Mouse (Mus musculus) lung, adult 2 months (tissue): ENCODE measurements around the gene Try4. TPM values are rescaled to one million over a fixed set of nuclear protein-coding genes. Genes with fewer than 3 reads are reported as not detected.
"Not testable (repeated sequence)": the region's sequence is repeated elsewhere in the genome, so short reads cannot be mapped to it uniquely, and the experiment has no call there.

Experiments
- DNase-seq: peaks from one replicate; pipeline ENCODE4 v3.0.0; 2022
- H3K4me1 ChIP-seq: fragments of 200-500 bp; 2 replicates; pipeline ENCODE4 v1.6.1; 2011; ENCODE audit warnings: low read length; ENCODE audit not compliant: control insufficient read depth, insufficient read depth
- H3K4me3 ChIP-seq: fragments of 200-500 bp; replicated peaks from 2 replicates; pipeline ENCODE3; 2011; ENCODE audit warnings: low read depth, mild to moderate bottlenecking, control low read depth, low read length; ENCODE audit errors: extremely low read depth
- CTCF ChIP-seq: fragments of 200-500 bp; IDR thresholded peaks from 2 replicates; pipeline ENCODE4 v1.5.1; 2011; ENCODE audit warnings: mild to moderate bottlenecking, low read length, control low read depth; ENCODE audit not compliant: insufficient read depth
- POLR2A ChIP-seq: fragments of 200-500 bp; IDR thresholded peaks from 2 replicates; pipeline ENCODE4 v1.6.1; 2011; ENCODE audit warnings: low read depth, mild to moderate bottlenecking, control low read depth, low read length, borderline replicate concordance; ENCODE audit errors: extremely low read depth
- WGBS: fragments of 180-500 bp; shearing (Covaris S2); methylation state at CpG from one replicate; pipeline ENCODE4 v1.1.7; 2018; 5-methylcytosine and 5-hydroxymethylcytosine counted together
- polyA plus RNA-seq: library from polyadenylated mRNA; depleted of rRNA; stranded (reverse); fragments of >200 nt; gene quantifications from 2 replicates; pipeline ENCODE4 v1.2.3, GENCODE M21; 2012; rRNA removed

The Try4 gene
- polyA plus RNA-seq, result 0.37 and 14.4 TPM in 2 replicates

- TF ChIP-seq CTCF, result no peak
- no peak for TF ChIP-seq POLR2A
- DNase-seq, result no peak
- WGBS, result 53% methylated on average over 1 of the region's 1 CpGs
- no peaks in the 10 kb centered on the region for H3K4me1 ChIP-seq
- no peak within 1 kb of the TSS for H3K4me3 ChIP-seq
Observed at GRCm38 (mm10) chr6:41301969-41302368, at the start of gene Try4. Try4 (plus strand) TSS chr6:41302269.

DNA sequence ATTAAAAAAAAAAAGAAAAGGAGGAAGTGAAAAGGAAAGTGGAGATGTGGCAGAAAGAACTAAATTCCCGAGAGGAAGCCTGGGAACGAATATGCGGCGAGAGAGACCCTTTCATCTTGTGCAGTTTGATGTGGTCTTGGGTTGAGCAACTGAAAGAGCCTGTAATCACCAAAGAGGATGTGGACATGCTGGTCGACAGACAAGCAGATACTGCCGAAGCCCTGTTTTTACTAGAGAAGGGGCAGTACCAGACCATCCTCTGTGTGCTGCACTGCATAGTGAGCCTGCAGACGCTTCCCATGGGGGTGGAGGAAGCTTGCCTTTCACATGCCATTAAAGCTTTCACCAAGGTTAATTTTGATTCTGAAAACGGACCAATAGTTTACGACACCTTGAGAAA, 48.8 kb upstream of the Try4 start:
- H3K4me3 ChIP-seq, H3K4me1 ChIP-seq, DNase-seq: not testable (repeated sequence)
- 83% methylated on average over 9 of the region's 9 CpGs for WGBS

DNA sequence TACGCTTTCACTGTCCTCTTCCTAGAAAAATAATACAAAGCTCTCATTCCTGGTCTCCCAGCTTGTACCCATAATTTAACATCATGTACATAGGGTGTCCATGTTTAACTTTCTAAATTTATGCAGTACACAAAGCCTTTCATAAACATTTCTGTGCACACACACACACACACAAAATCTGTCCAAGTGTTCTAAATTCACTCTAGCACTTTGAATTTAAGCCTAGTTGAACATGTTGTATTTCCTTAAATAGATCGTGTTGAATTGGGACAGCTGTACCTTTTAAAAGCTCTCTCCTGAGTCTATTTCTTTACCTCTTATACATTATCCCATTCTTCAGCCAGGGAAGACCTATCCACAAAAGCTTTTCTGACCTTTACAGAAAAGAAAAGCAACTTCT, 45.6 kb upstream of the Try4 start:
- 81% methylated on average over 2 of the region's 2 CpGs for WGBS
- no peak for DNase-seq
- no peak for TF ChIP-seq POLR2A
- TF ChIP-seq CTCF, result no peak

GRCm38 (mm10) chr6:41257432-41257831, 44.6 kb upstream of the Try4 start:
- no peak overlapping the region for H3K4me3 ChIP-seq
- no peak for DNase-seq
- no peaks in the 10 kb centered on the region for H3K4me1 ChIP-seq
- WGBS, result 70% methylated on average over 3 of the region's 3 CpGs
- TF ChIP-seq POLR2A (no peak), CTCF (no peak)

More for the DNA sequence above, 45.6 kb upstream of the Try4 start:
- H3K4me1 ChIP-seq, result no peaks in the 10 kb centered on the region
- H3K4me3 ChIP-seq, result no peak overlapping the region

GRCm38 (mm10) chr6:41262796-41263195, 39.3 kb upstream of the Try4 start:
- TF ChIP-seq CTCF (no peak), POLR2A (no peak)
- 31% methylated on average over 3 of the region's 3 CpGs for WGBS
- DNase-seq, result no peak
- Histone ChIP-seq H3K4me3 (no peak overlapping the region), H3K4me1 (no peaks in the 10 kb centered on the region)

GRCm38 (mm10) chr6:41266140-41266539, 35.9 kb upstream of the Try4 start:
- TF ChIP-seq CTCF (no peak), POLR2A (no peak)
- no peak overlapping the region for H3K4me3 ChIP-seq
- no peaks in the 10 kb centered on the region for H3K4me1 ChIP-seq
- no peak for DNase-seq
- WGBS, result 77% methylated on average over 6 of the region's 6 CpGs

DNA sequence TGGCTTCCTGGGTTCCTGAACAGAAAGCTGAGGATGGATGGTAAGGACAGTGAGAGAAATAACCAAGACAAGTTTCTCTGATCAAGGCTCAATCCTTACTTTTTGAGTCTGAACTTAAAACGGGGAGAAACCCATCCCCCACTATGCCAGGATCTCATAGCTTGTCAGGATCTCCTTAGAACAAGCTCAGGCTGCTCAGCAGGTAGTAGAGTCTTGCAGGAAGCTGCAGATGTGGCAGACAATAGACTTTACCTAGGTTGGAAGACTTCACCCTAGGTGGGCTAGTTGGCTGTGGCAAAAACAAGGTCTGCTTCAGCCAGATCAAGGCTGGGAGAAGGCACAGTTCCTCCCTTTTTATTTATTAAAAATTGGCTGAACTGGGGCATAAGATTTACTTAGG, 3.8 kb upstream of the Try4 start:
- Histone ChIP-seq H3K4me3 (no peak overlapping the region), H3K4me1 (no peaks in the 10 kb centered on the region)
- TF ChIP-seq CTCF (no peak), POLR2A (no peak)
- 32% methylated on average over 1 of the region's 1 CpGs for WGBS
- DNase-seq, result no peak

DNA sequence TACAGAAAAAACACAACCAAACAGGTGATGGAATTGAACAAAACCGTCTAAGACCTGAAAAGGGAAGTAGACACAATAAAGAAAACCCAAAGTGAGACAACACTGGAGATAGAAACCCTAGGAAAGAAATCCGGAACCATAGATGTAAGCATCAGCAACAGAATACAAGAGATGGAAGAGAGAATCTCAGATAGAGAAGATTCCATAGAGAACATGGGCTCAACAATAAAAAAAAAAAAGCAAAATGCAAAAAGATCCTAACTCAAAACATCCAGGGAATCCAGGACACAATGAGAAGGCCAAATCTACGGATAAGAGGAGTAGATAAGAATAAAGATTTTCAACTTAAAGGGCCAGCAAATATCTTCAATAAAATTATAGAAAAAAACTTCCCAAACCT, 14.7 kb downstream of the Try4 start, which contains the start of gene Try5:
Gene Try5, minus strand, starts transcription at position 101 of the 400 bp plus-strand sequence.
- not testable (repeated sequence) for H3K4me3 ChIP-seq, H3K4me1 ChIP-seq, DNase-seq
- 50% methylated on average over 3 of the region's 3 CpGs for WGBS

- TF ChIP-seq CTCF, result no peak
- no peak for TF ChIP-seq POLR2A
- Histone ChIP-seq H3K4me1 (no peaks in the 10 kb centered on the region), H3K4me3 (no peak within 1 kb of the TSS)
- no peak for DNase-seq
- 64% methylated on average over 2 of the region's 2 CpGs for WGBS
Observed at GRCm38 (mm10) chr6:41353932-41354331, 51.9 kb downstream of the Try4 start, which contains the start of gene Try10. Try10 (plus strand) TSS chr6:41354105.

Other genes starting within 250 kb of the Try4 start
- 4.7 TPM in 1 of 2 replicates, not detected in the other for gene Try5, start 14.6 kb downstream of the Try4 start, polyA plus RNA-seq
- not detected in 2 replicates for gene Try10, start 51.8 kb downstream of the Try4 start, polyA plus RNA-seq
- gene Prss3, start 75.4 kb downstream of the Try4 start, polyA plus RNA-seq, result 0.29 TPM in 1 of 2 replicates, not detected in the other
- not detected in 2 replicates for gene Gm5771, start 90.1 kb downstream of the Try4 start, polyA plus RNA-seq
- gene Gm10334, start 143.9 kb downstream of the Try4 start, polyA plus RNA-seq, result not detected in 2 replicates
- not detected in 2 replicates for gene Prss1, start 156.7 kb downstream of the Try4 start, polyA plus RNA-seq
- 0.46 and 17.9 TPM in 2 replicates for gene Prss2, start 219.5 kb downstream of the Try4 start, polyA plus RNA-seq